Mouse (Mus musculus) limb, embryonic 11.5 days (tissue): ENCODE results near the gene Gmfg. TPM values are rescaled to one million over a fixed set of nuclear protein-coding genes. Genes with fewer than 3 reads are reported as not detected.
A peak's percentile ranks its signal among the peaks of the same experiment; 100 is the strongest.

Experiments
- ATAC-seq: fragments of 200-750 bp; cut with Nextera tagmentation; 2 replicates; pipeline ENCODE4 v1.8.0; 2017; ENCODE audit warnings: low read depth; ENCODE audit not compliant: insufficient number of reproducible peaks, low FRiP score, low TSS enrichment
- DNase-seq: peaks from one replicate; pipeline ENCODE4 v3.0.0-alpha.2; 2015; ENCODE audit warnings: low spot score
- H3K27ac ChIP-seq: fragments of 300-500 bp; sonication (generic); replicated peaks from 2 replicates; pipeline ENCODE4 v1.5.1; 2014; ENCODE audit warnings: low read depth, mild to moderate bottlenecking, low read length
- H3K27me3 ChIP-seq: fragments of 300-500 bp; sonication (generic); 2 replicates; pipeline ENCODE4 v1.6.1; 2014; ENCODE audit warnings: mild to moderate bottlenecking, low read length, mixed read lengths; ENCODE audit not compliant: control insufficient read depth, insufficient read depth
- H3K36me3 ChIP-seq: fragments of 300-500 bp; sonication (generic); 2 replicates; pipeline ENCODE4 v1.6.1; 2014; ENCODE audit warnings: mild to moderate bottlenecking, low read length, moderate library complexity, mixed read lengths; ENCODE audit not compliant: control insufficient read depth, insufficient read depth
- H3K4me1 ChIP-seq: fragments of 300-500 bp; sonication (generic); 2 replicates; pipeline ENCODE4 v1.6.1; 2014; ENCODE audit warnings: low read length, mixed read lengths; ENCODE audit not compliant: control insufficient read depth, insufficient read depth
- H3K4me2 ChIP-seq: fragments of 300-500 bp; sonication (generic); 2 replicates; pipeline ENCODE4 v1.6.1; 2014; ENCODE audit warnings: low read depth, mild to moderate bottlenecking, moderate library complexity; ENCODE audit not compliant: severe bottlenecking
- H3K4me3 ChIP-seq: fragments of 300-500 bp; sonication (generic); 2 replicates; pipeline ENCODE4 v1.5.1; 2014; ENCODE audit warnings: low read depth, low read length
- H3K9ac ChIP-seq: fragments of 300-500 bp; sonication (generic); 2 replicates; pipeline ENCODE4 v1.6.1; 2014; ENCODE audit warnings: mild to moderate bottlenecking, low read length
- H3K9me3 ChIP-seq: fragments of 300-500 bp; sonication (generic); 2 replicates; pipeline ENCODE4 v1.6.1; 2016; ENCODE audit warnings: low read length; ENCODE audit not compliant: control insufficient read depth
- WGBS: fragments of 180-500 bp; shearing (Covaris S2); extraction: QIAGEN DNeasy Blood & Tissue Kit; methylation state at CpG from one replicate; pipeline ENCODE4 v1.1.7; 2014; 5-methylcytosine and 5-hydroxymethylcytosine counted together
- polyA plus RNA-seq: library from polyadenylated mRNA; unstranded; fragments of >200 nt; fragmentation: Nextera tagmentation; extraction: Ambion mirVana; gene quantifications from 2 replicates; pipeline ENCODE4 v1.2.1, GENCODE M21; 2014

Gmfg gene
- polyA plus RNA-seq, 1 experiment from 2014 or later = 5.8 TPM

DNA sequence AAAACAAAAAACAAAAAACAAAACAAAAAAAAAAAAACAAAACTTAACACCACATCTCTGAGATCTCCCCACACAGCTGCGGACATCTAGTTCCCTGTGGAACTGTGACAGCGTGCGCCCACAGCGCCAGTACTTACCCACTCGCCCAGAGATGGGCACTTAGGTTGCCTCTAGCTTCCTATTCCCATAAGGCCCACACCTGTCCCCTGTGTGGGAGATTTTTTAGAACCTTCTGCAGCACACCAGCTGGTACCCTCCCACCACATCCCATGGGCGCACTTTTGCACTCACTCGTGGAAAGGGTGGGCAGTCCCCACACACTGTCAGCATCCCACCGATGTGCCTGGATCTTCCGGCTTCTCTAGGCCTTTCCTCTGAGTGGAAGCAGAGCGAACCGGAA is 45.6 kb downstream of the Gmfg start:
- 83% methylated on average over 11 of the region's 11 CpGs for WGBS
- H3K27ac ChIP-seq = no peak overlapping the region
- no peak overlapping the region for H3K9ac ChIP-seq
- no peaks in the 10 kb centered on the region for H3K36me3 ChIP-seq
- no peak for DNase-seq
- H3K4me3 ChIP-seq = no peak overlapping the region
- 0 out of 2 replicates have a peak, but pooled peaks cover 3% of the 10 kb centered on the region for H3K4me1 ChIP-seq
- H3K9me3 ChIP-seq = no peaks in the 10 kb centered on the region
- H3K27me3 ChIP-seq = no peaks in the 10 kb centered on the region
- no peak for ATAC-seq
- H3K4me2 ChIP-seq = no peak overlapping the region

DNA sequence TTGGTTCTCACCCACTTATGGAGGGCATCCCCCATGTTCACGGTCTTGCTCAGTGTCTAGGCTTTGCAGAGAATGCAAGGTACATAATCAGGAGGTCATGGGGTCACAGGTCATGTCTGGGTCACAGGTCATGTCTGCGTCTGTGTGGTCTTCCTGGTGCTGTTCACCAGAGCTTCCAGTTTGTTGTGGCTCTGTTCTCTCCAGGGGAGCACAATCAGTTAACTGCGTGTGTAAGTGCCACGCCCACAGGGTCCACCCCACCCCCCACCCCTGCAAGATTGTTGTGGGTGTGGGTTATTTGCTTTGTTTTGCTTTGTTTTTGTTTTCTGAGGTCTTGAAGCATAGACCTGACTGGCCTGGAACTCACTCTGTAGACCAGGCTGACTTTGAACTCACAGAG is 46.9 kb downstream of the Gmfg start:
- ATAC-seq = no peak
- H3K27me3 ChIP-seq = no peaks in the 10 kb centered on the region

DNA sequence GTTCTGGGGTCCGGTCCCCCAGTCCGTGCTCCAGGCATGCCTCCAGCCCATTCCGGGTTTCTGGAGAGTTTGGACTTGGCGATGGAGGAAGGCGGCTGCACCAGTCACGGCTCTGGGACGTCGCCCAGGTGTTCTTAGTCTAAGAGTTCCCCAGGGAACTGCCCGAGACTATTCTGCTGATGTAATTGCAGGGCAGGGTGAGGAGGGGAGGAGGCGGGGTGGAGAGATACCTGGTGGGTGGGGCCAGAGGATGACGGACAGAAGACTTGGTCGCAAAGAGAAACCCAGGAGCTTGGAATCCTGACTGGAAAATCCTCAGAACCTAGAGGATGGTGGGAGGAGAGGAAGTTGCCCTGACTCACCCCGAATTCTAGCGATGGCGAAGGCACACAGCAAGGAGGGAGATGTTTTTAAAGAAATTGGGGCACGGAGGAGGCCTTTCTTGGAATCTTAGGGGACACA is 50.8 kb downstream of the Gmfg start:
- no peaks in the 10 kb centered on the region for H3K9me3 ChIP-seq
- no peak overlapping the region for H3K9ac ChIP-seq
- DNase-seq = peak; percentile 43
- no peaks in the 10 kb centered on the region for H3K27me3 ChIP-seq
- WGBS = 7% methylated on average over 16 of the region's 16 CpGs
- no peak overlapping the region for H3K4me3 ChIP-seq
- 0 out of 2 replicates have a peak, but pooled peaks cover 5% of the 10 kb centered on the region for H3K4me1 ChIP-seq
- H3K27ac ChIP-seq = no peak overlapping the region
- H3K36me3 ChIP-seq = no peaks in the 10 kb centered on the region
- no peak for ATAC-seq
- peak overlapping the region; percentile 35 for H3K4me2 ChIP-seq

More for the DNA sequence above, 46.9 kb downstream of the Gmfg start:
- DNase-seq = no peak
- Histone ChIP-seq H3K27ac (no peak overlapping the region), H3K9ac (no peak overlapping the region), H3K4me1 (0 out of 2 replicates have a peak, but pooled peaks cover 5% of the 10 kb centered on the region), H3K36me3 (no peaks in the 10 kb centered on the region), H3K9me3 (no peaks in the 10 kb centered on the region), H3K4me2 (no peak overlapping the region), H3K4me3 (no peak overlapping the region)
- WGBS = 24% methylated on average over 4 of the region's 4 CpGs

DNA sequence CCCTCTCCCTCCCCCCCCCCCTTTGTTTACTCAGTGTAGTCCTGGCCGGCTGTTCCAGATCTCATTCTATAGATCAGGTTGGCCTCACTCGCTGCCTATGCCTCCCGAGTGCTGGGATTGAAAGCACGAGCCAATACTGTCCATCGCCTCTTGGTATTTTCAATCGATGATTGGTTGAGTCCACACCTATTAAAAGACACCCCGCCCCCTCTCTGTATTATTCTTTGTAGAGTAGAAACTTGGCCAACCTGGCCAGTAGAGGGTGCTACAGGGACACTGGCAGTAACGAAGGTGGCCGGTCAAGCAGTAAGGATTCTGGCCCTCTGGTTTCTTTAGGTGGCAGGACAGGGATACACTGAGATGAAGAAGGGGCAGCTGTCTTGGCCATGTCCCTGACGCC is 53.2 kb downstream of the Gmfg start:
- Histone ChIP-seq H3K4me3 (no peak overlapping the region), H3K4me1 (0 out of 2 replicates have a peak, but pooled peaks cover 5% of the 10 kb centered on the region), H3K4me2 (no peak overlapping the region), H3K27me3 (no peaks in the 10 kb centered on the region), H3K36me3 (no peaks in the 10 kb centered on the region), H3K27ac (no peak overlapping the region), H3K9me3 (no peaks in the 10 kb centered on the region), H3K9ac (no peak overlapping the region)
- no peak for ATAC-seq
- 4% methylated on average over 10 of the region's 10 CpGs for WGBS
- peak; percentile 68 for DNase-seq

DNA sequence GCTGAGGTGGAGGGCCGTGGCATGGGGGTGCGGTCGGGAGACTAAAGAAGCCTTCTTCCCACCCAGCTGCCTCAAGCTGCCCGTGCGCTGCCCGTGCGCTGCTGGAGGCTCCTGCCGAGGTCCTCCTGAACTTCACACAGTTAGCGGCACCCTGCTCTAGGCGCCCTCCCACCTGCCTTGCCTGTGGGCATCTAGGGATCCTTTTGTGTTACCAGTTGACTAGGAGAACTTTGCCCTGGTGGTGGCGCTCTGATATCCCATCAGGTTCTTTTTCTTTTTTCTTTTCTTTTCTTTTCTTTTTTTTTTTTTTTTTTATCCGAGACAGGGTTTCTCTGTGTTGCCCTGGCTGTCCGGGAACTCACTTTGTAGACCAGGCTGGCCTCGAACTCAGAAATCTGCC is 53.7 kb downstream of the Gmfg start:
- WGBS = 29% methylated on average over 14 of the region's 14 CpGs
- Histone ChIP-seq H3K27ac (no peak overlapping the region), H3K4me2 (no peak overlapping the region)

DNA sequence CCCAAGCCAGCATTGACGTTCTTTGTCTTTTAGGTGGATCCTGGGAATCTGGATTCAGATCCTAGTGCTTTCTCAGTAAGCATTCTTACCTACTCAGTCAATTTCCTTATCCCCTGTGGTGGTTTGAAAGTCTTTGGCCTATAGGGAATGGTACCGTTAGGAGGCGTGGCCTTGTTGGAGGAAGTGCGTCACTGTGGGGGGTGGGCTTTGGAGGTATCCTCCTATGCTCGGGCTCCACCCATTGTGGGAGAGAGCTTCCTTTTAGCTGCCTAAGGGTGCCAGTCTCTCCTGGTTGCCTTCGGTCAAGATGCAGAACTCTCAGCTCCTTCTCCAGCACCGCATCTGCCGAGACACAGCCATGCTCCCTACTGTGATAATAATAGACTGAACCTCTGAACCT is 55.1 kb downstream of the Gmfg start:
- H3K9ac ChIP-seq = no peak overlapping the region
- no peak overlapping the region for H3K27ac ChIP-seq
- H3K27me3 ChIP-seq = no peaks in the 10 kb centered on the region
- DNase-seq (no peak), ATAC-seq (no peak)
- WGBS = 86% methylated on average over 8 of the region's 8 CpGs
- no peak overlapping the region for H3K4me2 ChIP-seq
- H3K4me1 ChIP-seq = 0 out of 2 replicates have a peak, but pooled peaks cover 5% of the 10 kb centered on the region
- no peak overlapping the region for H3K4me3 ChIP-seq
- no peaks in the 10 kb centered on the region for H3K36me3 ChIP-seq
- H3K9me3 ChIP-seq = no peaks in the 10 kb centered on the region

More for the DNA sequence above, 53.7 kb downstream of the Gmfg start:
- Histone ChIP-seq H3K9ac (no peak overlapping the region), H3K9me3 (no peaks in the 10 kb centered on the region), H3K4me3 (no peak overlapping the region), H3K36me3 (no peaks in the 10 kb centered on the region), H3K4me1 (0 out of 2 replicates have a peak, but pooled peaks cover 5% of the 10 kb centered on the region), H3K27me3 (no peaks in the 10 kb centered on the region)
- DNase-seq (no peak), ATAC-seq (no peak)

DNA sequence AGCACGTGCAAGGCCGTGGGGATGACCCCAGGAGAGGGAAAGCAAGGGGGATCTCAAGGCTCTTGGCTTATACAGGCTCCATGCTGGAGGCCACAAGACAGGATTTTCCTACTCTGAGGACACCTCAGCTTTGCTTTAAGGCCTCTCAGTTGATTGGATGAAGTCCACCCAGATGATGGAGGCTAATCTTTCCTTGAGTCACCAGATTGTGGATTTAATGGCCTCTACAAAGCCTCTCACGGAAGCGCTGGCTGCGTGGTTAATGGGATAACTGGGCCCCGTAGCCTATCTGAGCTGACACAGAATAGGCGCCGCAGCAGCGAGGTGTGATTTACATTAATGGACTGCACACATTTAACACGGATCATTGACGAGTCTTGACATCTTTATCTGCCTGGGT is 58.2 kb downstream of the Gmfg start:
- H3K9me3 ChIP-seq = no peaks in the 10 kb centered on the region
- no peak overlapping the region for H3K4me3 ChIP-seq
- H3K9ac ChIP-seq = no peak overlapping the region
- H3K27ac ChIP-seq = no peak overlapping the region
- no peaks in the 10 kb centered on the region for H3K36me3 ChIP-seq
- no peak overlapping the region for H3K4me2 ChIP-seq
- 76% methylated on average over 11 of the region's 11 CpGs for WGBS
- no peaks in the 10 kb centered on the region for H3K27me3 ChIP-seq
- no peak for DNase-seq
- no peak for ATAC-seq
- H3K4me1 ChIP-seq = no peaks in the 10 kb centered on the region

Other genes with a start within 250 kb of the Gmfg start
- gene Eid2, start 169.6 kb upstream of the Gmfg start, polyA plus RNA-seq = 12.8 and 16.2 TPM in 2 replicates
- gene Eid2b, start 159.7 kb upstream of the Gmfg start, polyA plus RNA-seq = 11.4 TPM in 2 replicates
- gene Selenov, start 146.3 kb upstream of the Gmfg start, polyA plus RNA-seq = 0.41 TPM in 1 of 2 replicates, not detected in the other
- gene Dll3, start 135.2 kb upstream of the Gmfg start, polyA plus RNA-seq = 2.7 and 4.3 TPM in 2 replicates
- gene Timm50, start 125.4 kb upstream of the Gmfg start, polyA plus RNA-seq = 184 and 205 TPM in 2 replicates
- gene Supt5, start 98.7 kb upstream of the Gmfg start, polyA plus RNA-seq = 89.0 and 94.7 TPM in 2 replicates
- 1,100 and 1,120 TPM in 2 replicates for gene Rps16, start 86.8 kb upstream of the Gmfg start, polyA plus RNA-seq
- gene Plekhg2, start 64.8 kb upstream of the Gmfg start, polyA plus RNA-seq = 73.2 and 79.6 TPM in 2 replicates
- gene Zfp36, start 57.2 kb upstream of the Gmfg start, polyA plus RNA-seq = 5.6 and 6.1 TPM in 2 replicates
- gene Med29, start 44.7 kb upstream of the Gmfg start, polyA plus RNA-seq = 51.5 and 53.5 TPM in 2 replicates
- 83.5 and 94.9 TPM in 2 replicates for gene Paf1, start 44.5 kb upstream of the Gmfg start, polyA plus RNA-seq
- gene Lrfn1, start 14.5 kb downstream of the Gmfg start, polyA plus RNA-seq = 5.8 and 6.3 TPM in 2 replicates
- not detected in 2 replicates for gene Ifnl2, start 73.0 kb downstream of the Gmfg start, polyA plus RNA-seq
- gene Ifnl3, start 85.4 kb downstream of the Gmfg start, polyA plus RNA-seq = not detected in 2 replicates
- gene Sycn, start 103.4 kb downstream of the Gmfg start, polyA plus RNA-seq = not detected in 2 replicates
- not detected in 2 replicates for gene Nccrp1, start 109.8 kb downstream of the Gmfg start, polyA plus RNA-seq
- 37.5 and 37.6 TPM in 2 replicates for gene Samd4b, start 160.7 kb downstream of the Gmfg start, polyA plus RNA-seq
- 37.4 and 44.5 TPM in 2 replicates for gene Pak4, start 160.7 kb downstream of the Gmfg start, polyA plus RNA-seq
- not detected in 2 replicates for gene Acp7, start 193.9 kb downstream of the Gmfg start, polyA plus RNA-seq